Mouse (Mus musculus) G1E (cell line): Measurements from ENCODE around the gene Acsm3.

ENCODE experiments used
- CTCF ChIP-seq: IDR thresholded peaks from 2 replicates; pipeline ENCODE4 v1.5.1; 2012; ENCODE audit warnings: low read depth, low read length, inconsistent platforms, mixed read lengths
- GATA2 ChIP-seq: IDR thresholded peaks from 2 replicates; pipeline ENCODE4 v1.6.1; 2012; ENCODE audit warnings: low read depth, low read length, inconsistent platforms, borderline replicate concordance

DNA sequence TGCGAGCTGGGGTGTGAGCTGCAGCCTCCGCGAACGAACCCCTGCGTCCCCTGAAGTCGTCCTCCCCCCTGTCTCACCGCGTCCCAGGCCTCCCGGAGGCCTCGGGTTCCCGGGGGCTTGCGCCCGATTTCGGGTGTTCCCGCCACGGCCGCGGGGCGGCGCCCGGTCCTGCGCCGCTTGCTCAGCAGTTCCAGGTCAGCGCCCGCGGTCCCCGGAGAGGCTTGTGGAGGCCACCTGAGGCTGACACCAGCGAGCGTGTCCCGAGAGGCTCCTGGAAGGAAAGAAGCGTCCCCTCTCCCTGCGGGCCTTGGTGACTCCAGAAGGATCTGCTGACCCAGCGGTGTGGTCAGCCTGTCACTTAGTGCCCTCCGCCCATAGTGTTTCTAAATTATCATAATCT lies 16.4 kb upstream of the Acsm3 start:
- no peak for TF ChIP-seq CTCF
- no peak for TF ChIP-seq GATA2
